Mouse (Mus musculus): ENCODE measurements around the gene Il9r. TPM values are rescaled to one million over a fixed set of nuclear protein-coding genes. Genes with fewer than 3 reads are reported as not detected.

The Il9r gene
- 18.3 TPM for polyA plus RNA-seq (2017; shearing (Covaris generic))

DNA sequence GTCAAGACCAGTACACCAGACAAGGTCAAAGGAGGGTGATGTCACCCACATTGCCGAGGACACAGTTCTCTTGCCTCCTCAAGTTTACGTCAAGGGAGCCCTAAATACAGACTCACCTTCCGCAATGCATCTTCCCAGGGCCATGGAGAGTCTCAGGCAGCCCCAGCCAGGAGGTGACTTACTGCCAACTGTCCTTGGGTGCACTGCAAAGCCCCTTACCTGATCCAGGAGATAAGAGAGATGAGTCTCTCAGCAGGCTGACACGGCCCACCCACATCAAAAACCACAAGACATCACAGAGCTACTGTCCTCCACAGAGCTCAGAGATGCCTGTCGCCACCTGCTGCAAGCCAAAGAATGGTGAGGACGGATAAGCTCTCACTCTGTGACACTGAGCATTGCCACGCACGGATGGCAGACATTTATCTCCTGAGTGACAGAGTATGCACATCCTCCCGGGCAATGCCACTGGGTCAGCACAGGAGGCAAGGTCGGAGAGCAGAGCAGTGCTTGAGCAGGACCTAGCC, at the start of gene Il9r:
Gene Il9r, minus strand, starts transcription at position 205 of the 527 bp plus-strand sequence.

DNA sequence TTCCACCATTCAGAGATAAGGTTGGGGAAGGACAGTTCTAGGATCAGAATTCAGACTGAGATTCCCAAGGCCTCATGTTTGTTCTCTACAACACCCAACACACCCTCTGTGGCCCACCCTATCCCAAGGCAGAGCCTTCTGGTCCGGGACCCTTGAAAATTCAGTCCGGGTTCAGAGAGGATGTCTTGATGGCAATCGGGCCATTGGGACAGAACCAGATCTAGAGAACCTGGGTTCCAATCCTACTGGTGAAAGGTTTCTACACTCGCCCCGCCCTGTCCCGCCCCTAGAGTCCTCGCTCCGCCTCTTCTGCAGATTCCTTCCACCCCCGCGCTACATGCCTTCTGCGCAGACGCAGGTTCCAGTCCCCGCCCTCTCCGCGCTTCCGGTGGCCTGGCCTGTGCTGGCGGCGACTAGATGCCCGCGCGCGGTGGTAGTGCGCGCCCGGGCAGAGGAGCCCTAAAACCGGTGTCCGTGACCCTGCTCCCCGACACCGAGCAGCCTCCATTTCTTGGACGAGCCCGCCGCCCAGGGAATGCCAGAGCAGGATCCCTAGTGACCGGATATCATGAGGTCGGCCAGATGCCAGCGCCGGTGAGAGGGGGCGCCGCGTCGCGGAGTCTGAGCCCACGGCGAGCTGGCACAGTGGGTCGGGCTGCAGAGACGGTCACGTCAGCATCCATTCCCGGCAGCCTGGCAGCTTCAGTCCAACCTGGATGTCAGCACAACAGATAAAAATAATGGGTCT, 26.2 kb upstream of the Il9r start, which contains the start of gene Mpg:
Gene Mpg, plus strand, starts transcription at position 382 of the 748 bp plus-strand sequence.

DNA sequence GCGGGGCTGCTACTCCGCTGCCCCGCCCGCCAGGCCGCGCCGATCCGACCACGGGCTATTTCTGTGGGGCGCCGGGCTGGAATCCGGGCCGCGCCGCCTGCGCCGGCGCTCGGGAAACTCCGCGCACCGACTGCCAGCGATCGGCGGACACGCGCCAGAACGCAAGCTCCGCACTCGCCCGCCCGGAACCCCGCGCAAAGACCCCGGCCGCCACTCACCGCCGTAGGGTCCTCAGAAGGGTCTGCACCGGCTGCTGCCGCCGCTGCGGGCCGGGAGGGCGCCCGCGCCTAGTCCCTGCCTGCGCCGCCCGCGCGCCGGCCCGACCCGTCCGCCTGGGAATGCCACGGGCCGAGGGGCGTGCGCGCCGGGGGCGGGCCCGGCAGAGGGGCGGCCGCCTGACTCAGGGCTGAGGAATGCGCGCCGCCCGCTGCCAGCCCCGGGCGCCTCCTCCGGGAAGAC, 21.9 kb upstream of the Il9r start, which contains the start of gene Rhbdf1:
Gene Rhbdf1, minus strand, starts transcription at position 350 of the 459 bp plus-strand sequence.

DNA sequence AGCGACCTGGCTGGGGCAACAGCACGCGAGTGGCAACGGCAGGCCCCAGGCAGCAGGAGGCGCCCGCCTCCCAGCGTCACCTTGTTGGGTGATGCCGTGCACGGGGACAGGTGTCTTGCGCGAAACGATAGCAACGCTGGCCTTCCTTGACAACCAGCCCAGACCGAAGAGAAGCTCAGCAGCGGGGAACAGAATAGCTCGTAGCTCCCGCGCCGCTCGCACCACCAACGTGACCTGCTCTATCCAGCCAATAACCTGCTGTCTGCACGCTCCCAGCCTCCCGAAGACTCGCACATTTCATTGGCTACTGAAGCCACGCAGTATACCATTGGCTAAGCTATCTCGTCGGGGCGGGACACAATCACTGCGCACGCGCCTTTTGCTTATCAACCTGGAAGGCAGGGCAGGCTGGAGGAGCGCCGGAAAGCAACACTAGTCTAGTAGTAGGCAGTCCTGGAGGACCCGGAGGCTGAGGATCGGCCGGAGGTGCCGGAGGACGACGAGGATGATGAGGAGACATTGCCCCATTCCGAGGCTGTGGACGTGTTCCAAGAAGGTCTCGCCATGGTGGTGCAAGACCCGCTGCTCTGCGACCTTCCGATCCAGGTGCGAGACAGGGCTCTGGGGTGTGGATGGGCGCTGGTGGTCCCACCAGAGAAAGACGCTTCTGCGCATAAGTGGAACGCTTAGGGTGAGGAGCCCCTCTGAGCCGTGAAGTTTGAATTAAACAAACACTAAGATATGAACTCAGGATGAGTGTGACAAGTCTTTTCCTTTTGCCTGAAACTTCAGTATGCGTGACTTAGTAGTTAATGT, 5.2 kb upstream of the Il9r start, which contains the start of gene Snrnp25:
Gene Snrnp25, plus strand, starts transcription at position 358 of the 816 bp plus-strand sequence.

Other genes starting within 250 kb of the Il9r start
- not detected for gene 4930524B15Rik, start 234.7 kb downstream of the Il9r start, polyA plus RNA-seq (2017; shearing (Covaris generic))
- 134 TPM for gene Nsg2, start 199.8 kb downstream of the Il9r start, polyA plus RNA-seq (2017; shearing (Covaris generic))
- gene Snrnp25, start 5.1 kb upstream of the Il9r start, polyA plus RNA-seq (2017; shearing (Covaris generic)): 48.8 TPM
- gene Rhbdf1, start 22.0 kb upstream of the Il9r start, polyA plus RNA-seq (2017; shearing (Covaris generic)): 0.83 TPM
- gene Mpg, start 26.2 kb upstream of the Il9r start, polyA plus RNA-seq (2017; shearing (Covaris generic)): 35.5 TPM
- gene Nprl3, start 67.4 kb upstream of the Il9r start, polyA plus RNA-seq (2017; shearing (Covaris generic)): 70.8 TPM
- not detected for gene Hba-x, start 76.1 kb upstream of the Il9r start, polyA plus RNA-seq (2017; shearing (Covaris generic))
- 359 TPM for gene Hba-a1, start 83.2 kb upstream of the Il9r start, polyA plus RNA-seq (2017; shearing (Covaris generic))
- not detected for gene Hbq1b, start 86.7 kb upstream of the Il9r start, polyA plus RNA-seq (2017; shearing (Covaris generic))
- gene Hba-a2, start 96.2 kb upstream of the Il9r start, polyA plus RNA-seq (2017; shearing (Covaris generic)): 531 TPM
- gene Hbq1a, start 99.8 kb upstream of the Il9r start, polyA plus RNA-seq (2017; shearing (Covaris generic)): not detected
- gene Sh3pxd2b, start 147.5 kb upstream of the Il9r start, polyA plus RNA-seq (2017; shearing (Covaris generic)): 0.05 TPM

Data from activated CD4-positive, CD25-positive, alpha-beta regulatory T cell, adult 9 weeks (primary cell).